Mouse (Mus musculus) urinary bladder, adult 2 months (tissue): Measurements from ENCODE around the gene Mapkapk2. TPM values are rescaled to one million over a fixed set of nuclear protein-coding genes. Genes with fewer than 3 reads are reported as not detected.
"Not testable (repeated sequence)": the region's sequence is repeated elsewhere in the genome, so short reads cannot be mapped to it uniquely, and the experiment has no call there.

ENCODE experiments used
- DNase-seq: peaks from one replicate; pipeline ENCODE4 v3.0.0; 2022; ENCODE audit warnings: low spot score
- polyA plus RNA-seq: library from polyadenylated mRNA; depleted of rRNA; stranded (reverse); fragments of >200 nt; gene quantifications from 2 replicates; pipeline ENCODE4 v1.2.3, GENCODE M21; 2012; rRNA removed

Mapkapk2 gene
- polyA plus RNA-seq = 77.4 and 86.8 TPM in 2 replicates

DNA sequence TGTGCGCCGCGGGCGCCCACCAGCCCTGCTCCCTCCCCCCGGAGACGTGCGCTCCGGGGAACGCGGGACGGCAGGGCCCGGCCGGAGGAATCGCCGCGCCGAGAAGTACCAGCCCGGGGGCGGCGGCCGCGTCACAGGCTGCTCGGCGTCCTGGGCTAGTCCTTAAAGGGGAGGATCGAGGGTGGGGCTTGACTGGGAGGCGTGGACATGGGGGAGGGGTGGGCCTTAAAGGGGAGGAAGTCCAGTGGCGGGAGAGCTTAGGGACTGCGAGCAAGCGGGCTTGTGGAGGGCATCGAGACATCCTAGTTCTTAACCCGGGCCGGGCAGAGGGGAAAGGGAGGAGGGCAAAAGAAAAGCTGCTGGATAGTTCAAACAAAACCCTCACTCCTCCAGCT, at the start of gene Mapkapk2:
TSS of gene Mapkapk2 (minus strand) at position 127 of the 395 bp plus-strand sequence.
- DNase-seq = peak; percentile 93

DNA sequence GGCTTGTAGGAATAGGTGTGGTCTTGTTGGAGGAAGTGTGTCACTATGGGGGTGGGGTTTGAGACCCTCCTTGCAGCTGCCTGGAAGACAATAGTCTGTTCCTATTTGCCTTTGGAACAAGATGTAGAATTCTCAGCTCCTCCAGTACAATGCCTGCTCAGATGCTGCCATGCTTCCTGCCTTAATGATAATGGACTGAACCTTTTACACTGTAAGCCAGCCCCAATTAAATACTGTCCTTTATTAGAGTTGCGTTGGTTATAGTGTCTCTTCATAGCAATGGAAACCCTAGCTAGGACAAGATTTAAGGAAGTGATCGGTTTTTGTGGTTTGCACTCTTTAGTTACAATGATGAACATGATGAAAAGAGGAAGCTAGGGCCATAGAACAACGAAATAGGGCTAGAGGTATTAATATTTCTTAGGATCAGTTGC, 48.6 kb upstream of the Mapkapk2 start:
- no peak for DNase-seq

DNA sequence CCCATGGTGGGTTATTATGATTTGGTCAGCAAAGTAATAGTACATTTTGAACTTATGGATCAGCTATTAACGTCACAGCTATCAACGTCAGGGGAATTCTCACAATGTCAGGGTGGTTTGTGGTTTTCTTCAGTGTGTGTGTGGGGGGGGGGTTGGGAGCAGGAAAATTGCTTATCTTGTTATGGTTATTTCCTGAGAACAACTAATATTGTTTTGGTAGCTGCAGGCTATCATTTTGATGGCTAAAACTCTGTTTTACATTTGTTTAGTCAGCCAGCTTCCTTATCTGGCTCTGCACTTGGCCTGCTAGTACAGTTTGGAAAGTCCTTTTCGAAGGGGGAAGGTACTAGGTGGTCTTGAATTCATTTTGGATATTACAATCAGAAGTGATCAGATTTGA, 47.6 kb upstream of the Mapkapk2 start:
- DNase-seq = not testable (repeated sequence)

DNA sequence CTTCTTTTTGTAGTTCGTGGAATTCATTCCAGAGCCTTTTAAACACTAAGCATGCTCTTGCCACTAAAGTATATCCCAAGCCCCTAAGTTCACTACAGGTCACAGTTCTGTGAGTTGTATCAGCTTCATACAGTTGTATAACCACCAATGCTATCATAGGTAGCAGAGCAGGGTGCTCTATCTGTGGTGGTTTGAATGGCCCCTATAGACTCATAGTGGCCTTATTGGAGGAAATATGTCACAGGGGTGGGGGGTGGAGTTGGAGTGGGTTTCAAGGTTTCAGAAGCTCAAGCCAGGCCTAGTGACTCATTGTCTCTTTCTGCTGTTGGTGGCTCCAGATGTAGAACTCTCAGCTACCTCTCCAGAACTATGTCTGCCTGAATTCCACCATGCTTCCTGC, 44.8 kb upstream of the Mapkapk2 start:
- no peak for DNase-seq

DNA sequence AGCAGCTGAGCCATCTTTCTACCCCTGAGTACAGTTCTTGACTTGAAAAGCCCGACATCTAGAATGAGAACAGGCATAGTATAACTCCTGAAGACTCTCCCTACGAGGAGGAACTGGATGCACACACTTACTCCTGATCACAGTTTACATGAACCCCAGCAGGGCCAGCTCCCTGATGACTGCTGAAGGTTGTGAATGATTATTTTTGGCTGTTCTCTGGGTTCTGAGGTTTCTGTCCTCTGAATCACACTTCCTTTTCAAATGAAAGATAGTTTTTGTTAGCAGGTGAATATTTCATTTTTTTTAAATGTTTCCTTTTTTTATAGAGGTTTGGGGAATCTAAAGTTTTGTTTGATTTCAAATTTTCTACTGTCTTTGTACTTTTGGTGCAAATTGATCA, 43.8 kb upstream of the Mapkapk2 start:
- DNase-seq = no peak

DNA sequence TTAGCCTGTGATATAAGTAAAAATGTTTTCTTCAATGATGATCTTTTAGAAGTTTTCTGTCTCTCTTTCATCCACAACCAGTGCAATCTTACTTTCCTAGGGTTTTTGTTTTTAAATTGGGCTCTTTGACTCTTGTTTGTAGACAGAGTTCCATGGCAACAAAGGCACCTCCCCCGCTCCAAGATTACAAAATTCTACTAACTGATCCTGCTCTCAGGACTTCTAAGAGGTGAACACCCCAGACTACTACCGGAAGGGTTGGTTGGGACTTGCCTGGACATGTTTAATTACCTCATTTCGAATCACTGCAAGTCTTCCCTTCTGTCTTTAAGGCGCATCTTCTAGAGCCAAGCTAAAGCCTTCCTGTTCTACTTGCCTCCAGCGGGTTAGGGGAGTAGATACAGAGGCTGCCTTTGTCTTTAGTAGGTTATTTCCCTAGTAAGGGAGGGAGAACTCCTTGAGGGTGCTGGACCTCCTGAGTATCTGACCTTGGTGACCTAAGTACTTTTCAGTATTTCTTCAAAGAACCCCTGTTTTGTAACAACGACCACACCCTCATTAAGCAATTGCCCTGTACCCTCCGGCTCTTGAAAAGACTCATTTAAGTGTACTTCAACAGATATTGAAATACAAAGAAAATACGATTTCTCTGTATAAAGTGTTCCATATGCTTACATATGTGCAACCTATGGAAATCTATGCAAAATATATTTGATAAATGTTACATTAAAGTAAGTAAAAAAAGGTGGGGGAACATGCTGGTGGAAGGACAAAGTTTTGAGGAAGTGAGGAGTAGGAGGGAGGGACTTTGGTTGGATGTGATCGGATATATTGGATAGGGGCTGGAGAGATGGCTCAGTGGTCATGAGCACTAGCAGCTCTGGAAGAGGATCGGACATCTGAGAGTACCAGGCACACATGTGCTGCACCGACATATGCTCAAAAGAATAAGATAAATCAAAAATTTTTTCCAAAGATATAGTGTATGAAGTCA, 41.8 kb upstream of the Mapkapk2 start:
- DNase-seq = no peak

DNA sequence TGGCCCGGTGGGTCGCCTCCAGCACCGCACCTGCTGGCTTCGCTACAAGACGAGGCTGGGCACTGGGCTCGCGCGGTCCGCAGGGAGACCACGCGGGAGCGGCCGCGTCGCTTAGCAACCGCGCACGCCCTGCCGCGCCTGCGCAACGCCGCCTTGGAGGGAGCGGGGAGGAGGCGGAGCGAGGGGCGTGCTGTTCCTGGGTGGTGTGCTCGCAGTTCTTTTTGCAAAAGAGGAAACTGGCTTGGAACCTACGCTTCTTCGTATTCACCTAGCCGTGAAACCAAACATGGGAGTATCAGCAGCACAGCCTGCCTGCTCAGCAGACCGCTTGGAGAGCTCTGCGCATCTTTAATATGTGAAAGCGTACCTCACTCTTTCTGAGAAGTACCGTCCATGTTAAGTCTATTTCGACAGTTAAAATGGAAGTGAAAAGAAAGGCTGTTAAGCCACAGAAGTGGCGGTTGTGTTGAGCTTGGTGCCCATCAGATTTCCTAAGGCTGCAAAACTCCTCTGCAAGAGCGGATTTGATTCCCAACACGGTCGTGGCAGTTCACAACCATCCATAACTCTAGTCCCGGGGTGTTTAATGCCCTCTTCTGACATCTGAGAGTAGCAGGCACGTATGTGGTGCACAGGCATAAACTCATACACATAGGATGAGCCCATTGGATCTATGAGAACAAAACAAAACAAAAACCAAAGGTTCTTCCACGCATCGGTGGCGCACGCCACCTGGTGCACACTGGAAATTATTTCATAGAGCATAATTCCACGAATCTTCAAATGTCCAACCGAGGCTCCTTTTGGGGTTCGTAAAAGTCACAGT, 40.8 kb upstream of the Mapkapk2 start, which contains the start of gene Dyrk3:
TSS of gene Dyrk3 (minus strand) at position 150 of the 826 bp plus-strand sequence.
- DNase-seq = peak; percentile 77

DNA sequence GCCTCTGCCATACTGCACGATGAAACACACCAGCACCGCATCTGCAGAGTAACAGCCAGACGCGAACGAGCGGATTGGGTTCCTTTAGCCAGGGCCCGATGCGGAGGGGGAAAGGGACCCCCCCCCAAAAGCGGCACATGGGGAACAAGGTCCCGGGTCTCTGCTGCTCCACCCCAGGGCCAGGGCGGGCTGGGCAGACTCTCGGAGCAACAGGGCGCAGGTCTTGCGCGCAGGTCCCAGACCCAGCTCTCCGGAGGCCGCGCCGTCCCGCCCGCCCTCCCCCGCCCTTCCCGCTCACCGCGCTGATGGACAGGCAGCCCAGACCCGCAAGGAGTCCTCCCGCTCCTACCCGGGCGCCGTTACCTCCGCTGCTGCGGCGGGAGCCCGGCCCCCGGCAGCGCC, 40.1 kb upstream of the Mapkapk2 start:
- DNase-seq = no peak

DNA sequence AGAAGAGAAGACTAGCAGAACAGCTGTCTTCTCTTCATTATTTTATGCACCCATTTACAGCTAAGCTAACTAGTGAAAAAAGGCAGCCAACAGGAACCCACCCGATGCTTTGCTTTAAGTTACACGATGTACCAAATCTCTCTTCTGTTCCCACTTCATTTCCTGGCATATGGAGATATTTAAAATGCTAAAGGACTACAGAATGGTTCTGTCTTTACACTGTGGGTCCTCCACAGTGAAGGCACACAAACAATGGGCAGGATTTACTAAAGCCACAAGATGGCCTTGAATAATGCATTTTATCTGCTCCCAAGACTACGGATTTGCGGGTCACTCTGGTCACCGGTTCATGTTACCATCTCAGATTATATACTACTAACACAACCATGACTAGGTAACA, 39.5 kb upstream of the Mapkapk2 start:
- no peak for DNase-seq

DNA sequence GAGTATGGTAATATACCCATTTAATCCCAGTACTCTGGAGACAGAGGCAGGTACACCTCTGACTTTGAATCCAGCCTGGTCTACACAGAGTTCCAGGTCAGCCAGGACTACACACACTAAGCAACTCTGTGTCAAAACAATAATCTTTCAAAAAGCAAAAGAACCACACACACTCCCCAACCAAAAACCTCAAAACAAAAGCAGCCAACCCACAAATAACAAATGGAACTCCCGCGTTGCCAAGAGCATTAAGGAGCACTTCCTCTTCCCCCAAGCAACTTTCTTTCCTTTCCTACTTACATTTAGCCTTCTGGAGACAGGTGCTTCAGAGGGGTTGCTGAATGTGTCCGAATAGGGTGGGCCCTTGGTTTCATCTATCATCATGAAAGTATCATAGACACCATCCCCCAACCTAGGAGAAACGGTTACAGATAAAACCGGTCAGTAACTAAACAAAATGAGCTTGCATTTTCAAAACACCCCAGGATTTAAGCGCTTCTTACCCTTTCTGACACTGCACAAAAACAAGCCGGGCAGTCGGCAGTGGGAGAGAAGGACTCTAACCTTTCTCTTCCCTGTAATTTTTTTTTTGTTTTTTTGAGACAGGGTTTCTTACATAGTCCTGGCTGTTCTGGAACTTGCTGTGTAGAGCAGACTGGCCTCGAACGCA, 38.5 kb upstream of the Mapkapk2 start:
- DNase-seq = no peak

DNA sequence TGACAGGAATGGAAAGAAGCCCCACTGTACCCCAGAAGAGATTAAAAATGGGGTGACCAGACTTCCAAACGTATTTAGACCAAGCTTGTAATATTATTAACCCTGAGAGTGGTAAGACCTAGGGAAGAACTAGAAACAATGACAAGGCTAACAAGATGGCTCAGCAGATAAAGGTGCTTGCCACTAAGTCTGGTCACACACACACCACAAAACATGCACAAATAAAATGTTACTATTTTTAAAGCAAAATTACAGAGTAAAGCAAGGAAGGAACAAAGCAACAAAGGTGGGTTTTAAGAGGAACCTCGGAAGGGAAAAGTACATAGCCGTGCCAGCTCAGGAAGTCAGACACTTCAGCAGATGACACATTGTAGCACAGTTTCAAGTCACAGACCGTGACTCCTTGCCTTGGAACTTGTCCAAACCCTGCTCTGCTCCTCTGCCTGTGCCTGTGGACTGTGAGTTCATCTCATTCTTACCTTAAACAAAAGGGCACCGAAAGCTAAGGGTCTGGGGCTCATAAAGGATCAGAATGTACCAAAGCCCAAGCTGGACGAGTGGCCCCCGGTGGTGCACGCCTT, 37.4 kb upstream of the Mapkapk2 start:
- no peak for DNase-seq

DNA sequence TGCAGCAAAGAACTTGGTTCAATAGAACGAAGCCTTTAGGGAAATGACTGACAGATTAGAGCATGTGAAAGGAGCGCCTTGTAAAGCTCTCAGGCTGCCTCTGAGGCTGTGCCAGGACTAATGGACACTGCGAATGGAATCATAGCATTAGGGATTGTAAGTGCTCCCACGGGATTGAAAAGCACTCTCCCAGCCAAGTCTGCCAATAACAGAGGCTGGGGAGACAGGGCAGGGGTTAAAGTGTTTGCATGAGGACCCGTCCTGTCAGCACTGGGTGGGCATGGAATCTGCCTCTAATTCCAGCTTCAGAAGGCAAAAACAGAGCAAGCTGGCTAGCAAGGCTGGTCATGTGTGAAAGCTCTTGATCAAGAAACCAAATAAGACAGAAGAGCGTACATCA, 36.6 kb upstream of the Mapkapk2 start:
- DNase-seq = no peak

DNA sequence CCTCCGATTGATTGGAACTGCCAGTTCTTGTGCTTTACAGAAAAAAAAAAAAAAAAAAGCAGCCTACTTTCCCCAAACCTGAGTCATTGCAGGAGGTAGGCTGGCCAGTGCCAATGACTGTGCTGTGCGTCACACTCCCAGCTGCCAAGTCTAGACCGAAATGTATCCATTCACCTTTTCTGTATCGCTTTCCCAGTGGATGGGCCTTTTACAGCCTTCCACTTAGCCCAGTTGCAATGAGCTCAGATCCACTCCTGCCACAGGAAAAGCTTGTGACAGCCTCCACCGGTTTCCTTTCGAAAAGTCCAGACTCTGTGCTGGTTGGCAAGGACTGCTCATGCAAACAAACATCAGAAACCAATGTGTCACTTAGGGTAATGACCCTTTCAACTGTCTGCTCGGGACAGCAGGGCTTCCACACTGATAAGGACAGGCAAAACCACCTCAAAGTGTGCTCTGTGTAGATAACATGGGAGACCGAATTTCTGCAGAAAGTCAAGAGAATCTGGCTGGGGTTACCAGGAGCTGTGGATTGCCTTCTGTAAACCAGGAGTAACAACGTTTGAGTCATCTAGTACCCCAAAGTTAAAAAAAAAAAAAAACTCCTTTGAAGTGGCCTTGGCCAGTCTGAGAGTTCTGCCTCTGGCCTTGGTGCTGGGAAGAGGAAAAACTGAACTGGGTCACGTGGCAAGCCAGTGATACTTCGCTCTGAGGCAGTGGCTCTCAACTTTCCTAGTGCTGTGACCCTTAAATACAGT, 28.5 kb upstream of the Mapkapk2 start:
- no peak for DNase-seq

DNA sequence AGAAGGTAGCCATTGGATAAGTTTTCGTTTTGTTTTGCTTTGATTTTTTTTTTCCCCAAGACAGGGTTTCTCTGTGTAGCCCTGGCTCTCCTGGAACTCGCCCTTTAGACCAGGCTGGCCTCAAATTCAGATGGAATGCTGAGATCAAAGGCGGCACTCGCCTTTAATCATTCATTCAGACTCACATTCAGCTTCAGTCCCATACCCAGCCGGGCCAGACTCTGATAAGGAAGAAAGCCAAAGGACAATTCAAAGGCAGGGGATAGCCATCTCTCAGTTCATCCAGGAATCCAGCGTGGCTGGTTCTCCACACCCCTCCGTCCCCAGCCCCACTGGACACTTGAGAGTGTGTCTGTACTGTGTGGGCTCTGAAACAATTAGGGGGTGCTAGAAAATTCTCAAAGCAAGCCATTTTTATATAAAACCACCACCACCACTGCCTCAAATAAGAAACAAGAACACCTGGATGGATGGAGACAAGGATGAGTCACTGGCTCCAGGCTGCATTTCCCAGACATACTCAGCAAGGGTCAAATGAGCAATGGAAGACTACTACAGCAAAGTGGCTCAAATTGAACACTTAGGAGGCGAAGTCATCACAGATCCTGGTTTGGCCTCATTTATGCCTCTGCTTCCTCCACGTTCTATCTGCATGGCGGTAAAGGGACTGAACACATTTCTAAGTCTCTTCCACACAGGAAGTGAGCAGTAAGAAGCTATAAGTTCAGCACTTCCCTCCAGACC, 26.1 kb upstream of the Mapkapk2 start:
- DNase-seq = no peak

DNA sequence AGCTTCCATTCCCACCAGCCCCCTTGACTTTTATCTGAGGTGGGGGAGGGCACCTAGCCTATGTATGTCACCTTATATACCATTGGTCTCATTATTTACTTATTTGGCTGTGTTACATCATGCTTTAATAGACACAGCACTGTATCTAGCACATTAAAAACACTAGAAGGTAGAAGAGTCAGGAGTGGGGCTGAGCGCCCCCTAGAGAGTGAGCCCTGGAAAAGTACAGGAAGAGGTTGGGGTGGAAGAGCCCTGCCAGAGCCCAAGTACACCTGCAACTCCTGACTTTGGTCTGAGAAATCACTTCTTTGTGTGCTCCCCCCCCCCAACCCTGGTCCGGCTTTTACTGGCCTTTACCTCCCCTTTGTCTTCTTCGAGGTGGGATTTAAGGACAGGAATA, 24.4 kb upstream of the Mapkapk2 start:
- DNase-seq = no peak

DNA sequence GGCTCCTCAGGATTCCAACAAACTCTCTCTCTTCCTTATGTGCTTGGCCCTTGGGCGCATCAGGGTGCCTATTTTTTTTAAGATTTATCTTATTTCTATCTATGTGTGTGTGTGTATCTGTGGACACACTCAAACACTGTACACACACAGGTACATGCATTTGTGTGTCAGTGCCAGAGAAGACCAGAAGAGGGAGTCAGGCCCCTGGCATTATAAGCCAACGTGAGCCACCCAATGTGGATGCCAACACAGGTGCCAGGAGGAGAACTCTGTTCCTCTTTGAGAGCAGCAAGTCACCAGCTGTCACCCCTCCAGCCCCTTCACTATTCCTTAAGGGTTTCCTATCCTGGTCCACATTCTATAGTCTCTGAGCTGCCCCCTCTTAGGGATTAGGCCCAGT, 21.4 kb upstream of the Mapkapk2 start:
- no peak for DNase-seq

DNA sequence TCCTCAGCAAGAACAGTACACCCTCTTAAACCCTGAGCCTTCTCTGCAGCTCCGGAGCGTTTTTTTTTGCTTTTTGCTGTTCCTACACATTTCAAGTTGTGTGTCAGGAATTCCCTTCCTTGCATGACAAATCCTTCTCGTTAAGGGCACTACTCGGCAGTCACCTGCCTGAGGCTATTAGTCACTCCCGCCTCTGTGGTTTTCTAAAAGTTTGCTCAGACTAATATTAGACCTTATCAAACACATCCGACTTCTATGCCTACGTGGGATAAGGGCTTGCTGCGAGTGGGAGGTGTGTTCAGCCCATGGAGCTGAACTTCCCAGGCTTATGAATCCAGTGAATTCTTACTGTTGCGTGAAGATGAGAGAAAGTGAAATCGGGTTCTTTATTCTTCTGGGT, 20.9 kb upstream of the Mapkapk2 start:
- no peak for DNase-seq

DNA sequence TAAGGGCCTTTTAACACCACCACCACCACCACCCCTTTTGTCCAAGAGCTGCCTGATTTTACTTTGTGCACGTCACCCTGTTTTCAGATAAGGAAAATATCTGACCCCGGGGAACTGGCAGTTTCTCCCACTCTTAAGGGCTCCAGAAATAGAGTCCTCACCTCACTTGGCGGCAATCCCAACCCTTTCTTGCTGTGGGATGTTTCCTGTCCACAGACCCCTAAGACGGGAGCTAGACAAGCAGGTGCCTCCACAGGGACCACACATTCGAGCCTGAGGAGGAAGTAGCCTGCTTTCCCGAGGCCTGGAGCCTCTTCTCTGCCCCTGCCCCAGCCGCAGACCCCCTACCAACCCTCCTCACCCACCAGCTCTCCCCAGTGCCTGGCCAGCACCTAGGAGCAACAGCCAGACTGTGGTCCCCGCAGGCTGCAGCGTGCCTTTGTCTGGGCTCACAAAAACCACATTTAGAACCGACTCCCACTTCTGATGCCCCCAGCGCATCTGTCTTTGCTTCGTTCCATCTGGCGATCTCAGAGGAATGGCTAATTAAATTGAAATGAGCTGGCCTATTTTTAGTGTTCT, 18.9 kb upstream of the Mapkapk2 start:
- no peak for DNase-seq

DNA sequence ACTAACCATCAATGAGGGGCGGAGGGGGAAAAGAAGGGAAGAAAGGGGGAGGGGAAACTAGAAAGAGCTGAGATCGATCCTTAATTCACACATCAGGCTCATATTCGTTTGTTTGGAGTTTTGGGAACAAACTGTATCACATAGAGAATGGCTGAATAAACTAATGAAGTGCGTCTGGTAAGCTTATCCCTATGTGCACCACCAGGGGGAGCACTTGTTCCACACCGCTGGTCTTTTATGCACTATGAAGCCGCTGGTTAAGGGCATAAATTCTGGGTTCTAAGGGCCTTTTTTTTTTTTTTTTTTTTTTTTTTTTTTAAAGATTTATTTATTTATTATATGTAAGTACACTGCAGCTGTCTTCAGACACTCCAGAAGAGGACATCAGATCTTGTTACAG, 18.3 kb upstream of the Mapkapk2 start:
- DNase-seq = no peak

DNA sequence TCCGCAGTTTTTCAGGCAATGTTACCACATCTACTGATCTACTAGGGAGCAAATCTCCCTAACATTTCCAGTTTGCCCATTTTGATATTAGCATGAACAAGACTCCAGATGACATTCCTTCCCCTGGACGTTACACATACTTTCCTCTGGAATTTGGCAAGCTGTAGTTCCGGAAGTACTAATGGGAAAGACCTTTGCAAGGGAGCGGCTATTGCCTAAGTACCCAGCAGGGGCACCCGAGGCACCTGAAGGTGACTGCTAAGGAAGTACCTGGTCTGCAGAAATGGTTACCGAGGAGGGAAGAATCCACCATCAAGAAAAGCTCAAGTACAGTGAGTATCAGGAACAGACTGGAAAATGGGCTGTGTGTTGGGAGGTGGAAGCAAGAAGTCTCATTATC, 14.9 kb upstream of the Mapkapk2 start:
- DNase-seq = no peak
